Comparison of ENCODE assay signal across 14 mouse cellular contexts in genomic region chr5:148640523-148640922, GRCm38 (mm10).
DNase-seq lines count a peak whose midpoint lies in the region; ATAC-seq lines count a peak whose summit lies in the region.
"Had no signal": no experiment of that assay in that cellular context is flagged by ENCODE, and none has a peak within 500 bp of the region (broad histone marks: within the 10 kb centered on the region; RNA-seq: fewer than 3 reads in every experiment).

No protein-coding gene starts in this region.

- peaks cover 12% of the 10 kb centered on the region for H3K4me1 ChIP-seq in kidney, embryonic 15.5 days
- peaks cover 9% of the 10 kb centered on the region for H3K4me1 ChIP-seq in embryonic facial prominence, embryonic 13.5 days
- H3K4me1 ChIP-seq in forebrain, embryonic 15.5 days: peaks cover 4% of the 10 kb centered on the region; the same call in 1 of the 2 replicates
- H3K4me1 ChIP-seq in midbrain, embryonic 15.5 days: 0 out of 2 replicates have a peak, but pooled peaks cover 4% of the 10 kb centered on the region
- H3K4me1 ChIP-seq: liver, embryonic 12.5 days had no signal

- H3K36me3 ChIP-seq in kidney, embryonic 15.5 days: no peaks in the 10 kb centered on the region
- H3K36me3 ChIP-seq in embryonic facial prominence, embryonic 13.5 days: no peaks in the 10 kb centered on the region
- no peaks in the 10 kb centered on the region for H3K36me3 ChIP-seq in forebrain, embryonic 15.5 days
- H3K36me3 ChIP-seq in midbrain, embryonic 15.5 days (replicated peaks): no peaks in the 10 kb centered on the region
- H3K36me3 ChIP-seq: liver, embryonic 12.5 days had no signal

- no peak for ATAC-seq in kidney, embryonic 15.5 days (replicated peaks; ENCODE audit: low FRiP score)
- ATAC-seq in embryonic facial prominence, embryonic 13.5 days (ENCODE audit: insufficient number of reproducible peaks, insufficient read depth, low FRiP score, low TSS enrichment, low read depth): no peak
- ATAC-seq in forebrain, embryonic 15.5 days (replicated peaks): 0 out of 2 replicates have a peak, but pooled peaks have one; percentile 51
- ATAC-seq in midbrain, embryonic 15.5 days (replicated peaks): peak; percentile 65; the same call in 1 of the 2 replicates
- ATAC-seq: liver, embryonic 12.5 days; lung, postnatal 0 days had no signal

- H3K9ac ChIP-seq in kidney, embryonic 15.5 days: no peak overlapping the region
- H3K9ac ChIP-seq in embryonic facial prominence, embryonic 13.5 days: no peak overlapping the region
- no peak overlapping the region for H3K9ac ChIP-seq in forebrain, embryonic 15.5 days (replicated peaks)
- H3K9ac ChIP-seq in midbrain, embryonic 15.5 days: no peak overlapping the region
- H3K9ac ChIP-seq: liver, embryonic 12.5 days had no signal

- H3K4me3 ChIP-seq in kidney, embryonic 15.5 days (replicated peaks): 0 out of 2 replicates have a peak overlapping the region, but pooled peaks have one; percentile 3
- no peak overlapping the region for H3K4me3 ChIP-seq in embryonic facial prominence, embryonic 13.5 days
- 0 out of 2 replicates have a peak overlapping the region, but pooled peaks have one; percentile 16 for H3K4me3 ChIP-seq in forebrain, embryonic 15.5 days
- no peak overlapping the region for H3K4me3 ChIP-seq in midbrain, embryonic 15.5 days
- H3K4me3 ChIP-seq: liver, embryonic 12.5 days had no signal

- 39% methylated on average over 13 of the region's 14 CpGs for WGBS in kidney, embryonic 15.5 days
- 24% methylated on average over 14 of the region's 14 CpGs for WGBS in embryonic facial prominence, embryonic 13.5 days
- WGBS in forebrain, embryonic 15.5 days: 30% methylated on average over 14 of the region's 14 CpGs
- WGBS in midbrain, embryonic 15.5 days: 36% methylated on average over 14 of the region's 14 CpGs

- H3K9me3 ChIP-seq in kidney, embryonic 15.5 days (replicated peaks): no peaks in the 10 kb centered on the region
- H3K9me3 ChIP-seq in embryonic facial prominence, embryonic 13.5 days: no peaks in the 10 kb centered on the region
- no peaks in the 10 kb centered on the region for H3K9me3 ChIP-seq in forebrain, embryonic 15.5 days
- H3K9me3 ChIP-seq in midbrain, embryonic 15.5 days: no peaks in the 10 kb centered on the region

- H3K27ac ChIP-seq in kidney, embryonic 15.5 days: no peak overlapping the region
- H3K27ac ChIP-seq in embryonic facial prominence, embryonic 13.5 days: no peak overlapping the region
- no peak overlapping the region for H3K27ac ChIP-seq in forebrain, embryonic 15.5 days (replicated peaks)
- no peak overlapping the region for H3K27ac ChIP-seq in midbrain, embryonic 15.5 days
- H3K27ac ChIP-seq: liver, embryonic 12.5 days had no signal

- no peak for DNase-seq in kidney, postnatal 36 days
- DNase-seq in right cerebral cortex, adult 2 months (ENCODE audit: low spot score in 2 of 2): no peak
- no peak for DNase-seq in embryo, embryonic 10 days (ENCODE audit: low spot score)
- DNase-seq: adrenal gland, postnatal 10 days; cerebellum, adult 8-10 months; kidney, postnatal 25 days; right cerebral cortex, postnatal 14 days; thymus, adult 2 months had no signal

- no peaks in the 10 kb centered on the region for H3K27me3 ChIP-seq in kidney, embryonic 15.5 days
- H3K27me3 ChIP-seq in embryonic facial prominence, embryonic 13.5 days: peaks cover 8% of the 10 kb centered on the region; the same call in 1 of the 2 replicates
- no peaks in the 10 kb centered on the region for H3K27me3 ChIP-seq in forebrain, embryonic 15.5 days
- H3K27me3 ChIP-seq in midbrain, embryonic 15.5 days (replicated peaks): no peaks in the 10 kb centered on the region

- H3K4me2 ChIP-seq in kidney, embryonic 15.5 days: peak overlapping the region; percentile 44
- peak overlapping the region; percentile 41 for H3K4me2 ChIP-seq in embryonic facial prominence, embryonic 13.5 days
- peak overlapping the region; percentile 24; the same call in 1 of the 2 replicates for H3K4me2 ChIP-seq in forebrain, embryonic 15.5 days (replicated peaks)
- no peak overlapping the region for H3K4me2 ChIP-seq in midbrain, embryonic 15.5 days
- H3K4me2 ChIP-seq: liver, embryonic 12.5 days had no signal

Comparison
In these comparisons a context has a peak if more than half of its experiments do, and no peak if none do; other contexts are left out.
1. ATAC-seq: peak in forebrain, embryonic 15.5 days (single experiment) and midbrain, embryonic 15.5 days (single experiment); none in kidney, embryonic 15.5 days (single experiment) and embryonic facial prominence, embryonic 13.5 days (single experiment).
2. H3K4me3 ChIP-seq: peak in kidney, embryonic 15.5 days (single experiment) and forebrain, embryonic 15.5 days (single experiment); none in embryonic facial prominence, embryonic 13.5 days (single experiment) and midbrain, embryonic 15.5 days (single experiment).